Mouse (Mus musculus): ENCODE measurements around the gene Cd93. TPM values are rescaled to one million over a fixed set of nuclear protein-coding genes. Genes with fewer than 3 reads are reported as not detected.

Gene Cd93
- total RNA-seq, 2 experiments from 2014 or later = 48.5 to 61.8 TPM

- no peak for ATAC-seq (ENCODE audit: poor library complexity, severe bottlenecking)
These were observed 1.1 kb upstream of the Cd93 start for GRCm38 (mm10) chr2:148444472-148444871.

DNA sequence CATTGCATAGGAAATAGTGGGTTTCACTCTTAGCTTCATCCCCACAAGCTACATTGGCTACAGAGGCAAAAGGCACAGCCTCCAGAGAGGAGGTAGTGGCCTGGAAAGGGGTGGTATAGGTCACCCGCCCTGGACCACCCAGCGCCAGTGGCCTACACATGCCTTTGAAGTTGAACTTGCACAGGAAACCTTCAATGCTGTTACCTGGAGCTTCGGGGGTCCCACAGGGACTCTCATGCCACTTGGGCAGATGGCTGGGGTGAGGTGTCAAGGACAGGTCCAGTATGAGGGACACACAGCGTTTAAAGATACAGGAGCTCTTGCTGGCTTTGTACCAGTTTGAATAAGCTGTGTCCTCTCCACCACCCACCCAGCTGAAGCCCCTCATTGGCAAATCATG lies 653 bp downstream of the Cd93 start:
- no peak for ATAC-seq (ENCODE audit: poor library complexity, severe bottlenecking)

- ATAC-seq (ENCODE audit: poor library complexity, severe bottlenecking) = peak; percentile 3; the same call in 1 of the 2 replicates
These were observed 1.2 kb downstream of the Cd93 start for GRCm38 (mm10) chr2:148442172-148442571.

DNA sequence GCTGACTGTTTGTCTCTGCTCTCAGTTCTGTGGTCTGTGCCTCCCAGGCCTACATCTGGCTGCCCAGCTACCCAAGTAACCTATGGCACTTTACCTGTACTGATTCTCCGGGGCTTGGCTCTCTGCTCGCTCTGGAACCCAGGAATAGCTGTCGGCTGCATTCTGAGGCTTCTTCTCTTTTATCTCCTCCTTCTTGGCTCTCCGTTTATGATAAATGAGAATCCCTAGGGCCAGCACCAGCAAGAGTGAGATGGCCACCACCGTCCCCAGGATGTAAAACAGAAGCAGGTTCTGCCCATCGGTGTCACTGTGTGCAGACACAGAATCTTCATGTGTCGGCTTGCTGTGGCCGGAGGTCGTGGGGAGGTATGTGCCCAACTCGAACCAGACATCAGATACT lies 1.9 kb downstream of the Cd93 start:
- ATAC-seq (ENCODE audit: poor library complexity, severe bottlenecking) = no peak

- no peak for ATAC-seq (ENCODE audit: poor library complexity, severe bottlenecking)
These were observed 3.6 kb downstream of the Cd93 start for GRCm38 (mm10) chr2:148439691-148440276.

- ATAC-seq (ENCODE audit: poor library complexity, severe bottlenecking) = no peak
These were observed 7.1 kb downstream of the Cd93 start for GRCm38 (mm10) chr2:148436285-148436684.

DNA sequence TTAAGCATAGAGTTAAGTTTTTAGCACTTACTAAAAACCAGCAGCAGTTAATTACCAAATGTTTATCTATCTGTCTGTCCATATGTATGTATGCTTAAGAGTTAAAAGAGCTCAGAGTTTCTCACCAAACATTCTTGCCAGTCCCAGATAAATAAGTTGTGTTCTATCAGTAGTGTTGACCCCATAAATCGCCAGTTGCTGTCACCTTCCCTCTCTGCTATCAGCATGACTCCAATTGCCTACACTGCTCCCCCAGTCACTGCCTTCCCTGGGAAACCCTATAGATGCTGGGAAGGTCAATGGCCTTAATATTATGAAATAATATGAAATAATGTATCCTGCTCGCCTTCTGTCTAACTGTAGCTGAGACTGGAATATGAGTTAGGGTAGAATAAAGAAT lies 11.0 kb downstream of the Cd93 start:
- ATAC-seq (ENCODE audit: poor library complexity, severe bottlenecking) = no peak

DNA sequence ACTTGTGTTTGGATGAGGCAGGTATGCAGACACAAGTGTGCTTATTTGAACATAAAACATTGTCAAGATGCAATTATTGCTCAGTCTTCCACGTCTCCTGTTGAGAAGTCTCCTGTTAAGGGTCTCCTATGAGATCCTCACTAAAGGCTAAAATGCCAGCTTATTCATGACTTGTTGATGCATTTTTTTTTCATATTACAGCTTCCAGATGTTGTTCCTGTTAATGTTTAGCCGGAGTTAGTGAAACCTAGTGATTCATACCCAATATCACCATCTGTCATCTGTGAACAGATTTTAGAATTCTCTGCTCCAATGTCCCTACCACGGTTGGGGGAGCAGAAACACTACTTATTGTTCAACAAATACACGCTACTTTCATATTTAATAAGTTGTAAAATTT lies 12.4 kb downstream of the Cd93 start:
- no peak for ATAC-seq (ENCODE audit: poor library complexity, severe bottlenecking)

GRCm38 (mm10) chr2:148429001-148429505 lies 14.3 kb downstream of the Cd93 start:
- no peak for ATAC-seq (ENCODE audit: poor library complexity, severe bottlenecking)

- ATAC-seq (ENCODE audit: poor library complexity, severe bottlenecking) = peak; percentile 40; the same call in 1 of the 2 replicates
These were observed 14.8 kb downstream of the Cd93 start for GRCm38 (mm10) chr2:148428523-148428922.

- no peak for ATAC-seq (ENCODE audit: poor library complexity, severe bottlenecking)
These were observed 15.8 kb downstream of the Cd93 start for GRCm38 (mm10) chr2:148427553-148427952.

DNA sequence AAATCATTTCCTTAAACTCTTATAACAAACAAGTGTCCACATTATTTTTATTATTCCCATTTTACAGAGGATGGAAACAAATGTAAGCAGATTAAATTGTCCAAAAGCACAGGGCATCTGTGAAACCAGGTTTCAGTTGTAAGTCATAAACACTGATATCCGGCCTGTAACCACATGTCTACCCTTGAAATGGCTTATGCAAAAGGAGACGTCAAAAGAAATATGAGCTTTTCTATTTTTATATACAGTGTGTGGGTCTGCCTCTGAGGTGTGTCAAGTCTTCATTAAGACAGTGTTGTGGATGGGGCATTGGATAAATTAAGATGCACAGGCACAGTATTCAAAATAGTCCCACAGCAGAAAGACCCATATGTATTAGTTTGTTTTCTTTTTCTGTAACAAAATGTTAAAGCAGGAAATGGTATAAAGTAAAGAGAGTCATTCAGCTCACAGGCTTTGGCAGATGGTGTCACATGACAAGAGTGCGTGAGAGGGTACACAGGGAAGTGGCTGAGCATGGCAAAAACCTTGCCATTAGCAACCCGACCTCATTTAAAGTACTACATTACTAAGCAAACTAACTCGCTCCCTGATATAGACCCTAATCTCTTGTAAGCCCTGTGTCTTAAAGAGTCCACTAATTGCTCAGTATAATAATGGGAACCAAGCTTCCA lies 17.5 kb downstream of the Cd93 start:
- ATAC-seq (ENCODE audit: poor library complexity, severe bottlenecking) = 0 out of 2 replicates have a peak, but pooled peaks have one; percentile 25

- no peak for ATAC-seq (ENCODE audit: poor library complexity, severe bottlenecking)
These were observed 21.7 kb downstream of the Cd93 start for GRCm38 (mm10) chr2:148421706-148422105.

- ATAC-seq (ENCODE audit: poor library complexity, severe bottlenecking) = no peak
These were observed 22.3 kb downstream of the Cd93 start for GRCm38 (mm10) chr2:148421112-148421511.

GRCm38 (mm10) chr2:148419776-148420175 lies 23.6 kb downstream of the Cd93 start:
- ATAC-seq (ENCODE audit: poor library complexity, severe bottlenecking) = no peak

GRCm38 (mm10) chr2:148419151-148419550 lies 24.2 kb downstream of the Cd93 start:
- no peak for ATAC-seq (ENCODE audit: poor library complexity, severe bottlenecking)

DNA sequence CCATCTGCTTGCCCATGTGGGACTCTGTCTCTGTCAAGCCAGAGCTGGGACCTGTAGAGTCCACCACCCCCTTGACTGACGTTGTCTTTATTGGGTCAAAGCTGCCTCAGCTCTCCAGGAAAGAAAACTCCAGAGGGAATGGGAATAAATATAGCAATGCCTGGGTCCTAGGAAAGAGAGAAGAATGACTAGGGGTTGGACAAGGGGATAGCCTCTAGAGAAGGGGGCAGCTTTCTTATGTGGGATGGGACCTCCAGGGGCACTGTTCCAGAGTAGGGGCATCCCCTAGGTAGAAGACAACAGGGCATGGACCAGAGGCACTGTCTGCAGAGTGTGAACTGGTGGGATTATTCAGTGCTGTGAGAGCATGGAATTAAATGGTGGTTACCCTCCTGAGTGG lies 33.5 kb downstream of the Cd93 start:
- no peak for ATAC-seq (ENCODE audit: poor library complexity, severe bottlenecking)

DNA sequence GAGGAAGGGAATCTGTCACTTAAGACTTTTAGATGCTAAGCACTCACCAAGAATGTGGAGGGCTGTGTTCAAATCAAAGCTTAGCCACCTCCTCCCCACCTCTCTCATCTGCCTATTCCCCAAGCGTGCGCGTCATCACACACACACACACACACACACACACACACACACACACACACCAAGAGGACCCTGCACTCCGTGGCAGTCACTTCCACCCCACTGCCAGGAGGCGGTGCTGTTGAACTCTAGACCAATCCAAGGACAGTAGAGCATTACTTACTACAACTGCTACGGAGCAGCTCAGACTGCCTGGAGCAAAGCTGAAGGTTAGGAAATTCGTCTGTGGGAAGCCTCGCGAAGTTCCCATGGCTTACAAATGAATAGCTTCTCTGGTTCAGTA lies 34.2 kb downstream of the Cd93 start:
- ATAC-seq (ENCODE audit: poor library complexity, severe bottlenecking) = peak; percentile 59

- ATAC-seq (ENCODE audit: poor library complexity, severe bottlenecking) = no peak
These were observed 34.6 kb downstream of the Cd93 start for GRCm38 (mm10) chr2:148408761-148409120.

GRCm38 (mm10) chr2:148407870-148408760 lies 35.2 kb downstream of the Cd93 start, which contains the start of gene Thbd:
Gene Thbd, minus strand, starts transcription at chr2:148408188.
- ATAC-seq (ENCODE audit: poor library complexity, severe bottlenecking) = peak; percentile 59
